Mouse (Mus musculus): Measurements from ENCODE around the gene Gm17349.

DNA sequence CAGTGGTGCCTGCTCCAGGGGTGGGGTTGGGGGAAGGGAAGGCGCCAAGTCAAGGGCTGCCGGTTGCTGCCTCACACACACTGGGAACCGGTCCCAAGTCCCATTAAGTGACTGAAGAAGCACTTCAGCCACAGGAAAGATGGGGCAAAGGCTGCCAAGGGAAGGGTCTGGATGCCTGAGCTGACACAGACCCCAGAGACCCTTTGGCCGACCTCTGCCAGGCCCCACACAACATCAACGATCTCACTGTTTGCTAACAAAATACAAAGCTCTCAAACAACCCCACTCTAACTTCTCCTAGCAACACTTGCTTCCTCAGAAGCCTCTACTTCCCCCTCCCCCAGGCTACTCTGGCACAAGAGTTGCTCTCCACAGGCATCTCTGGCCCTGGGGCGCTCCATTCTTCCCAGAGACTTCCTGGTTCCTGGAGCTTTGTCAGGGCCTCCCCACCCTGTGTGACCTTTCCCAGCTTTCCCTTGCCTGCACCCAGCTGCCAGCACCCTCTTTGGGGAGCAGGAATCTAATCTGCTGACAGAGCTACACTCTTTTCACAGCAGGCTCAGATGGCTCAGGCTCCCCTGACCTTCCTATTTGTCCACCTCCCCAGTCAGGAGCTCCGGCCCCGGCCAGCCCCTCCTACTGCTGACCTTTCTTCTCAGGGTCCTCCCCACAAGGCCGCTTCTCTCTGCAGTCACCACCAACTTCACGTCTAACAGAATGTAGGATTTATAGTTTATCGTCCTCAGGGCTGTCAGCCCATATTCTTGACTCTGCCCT lies 18.4 kb upstream of the Gm17349 start:
- no peak for TF ChIP-seq CTCF (IDR thresholded peaks at IDR 0.05; ENCODE audit: borderline replicate concordance, control insufficient read depth, extremely low read depth, insufficient read depth, low read length, poor library complexity)
- TF ChIP-seq POLR2A (IDR thresholded peaks at IDR 0.05; ENCODE audit: control insufficient read depth, extremely low read depth, insufficient read depth, low read length, poor library complexity): no peak
